Mouse (Mus musculus): ENCODE data around the gene Lonp2.

Lonp2 gene

GRCm38 (mm10) chr8:86624915-86625314 lies 1.1 kb downstream of the Lonp2 start:
- peak; percentile 1 for DNase-seq (ENCODE audit: low spot score)

GRCm38 (mm10) chr8:86630212-86630611 lies 6.4 kb downstream of the Lonp2 start:
- no peak for DNase-seq (ENCODE audit: low spot score)

GRCm38 (mm10) chr8:86631395-86631794 lies 7.6 kb downstream of the Lonp2 start:
- no peak for DNase-seq (ENCODE audit: low spot score)

- no peak for DNase-seq (ENCODE audit: low spot score)
Measured at GRCm38 (mm10) chr8:86637826-86638225, 14.0 kb downstream of the Lonp2 start.

- DNase-seq (ENCODE audit: low spot score) = no peak
Measured at GRCm38 (mm10) chr8:86638981-86639380, 15.1 kb downstream of the Lonp2 start.

GRCm38 (mm10) chr8:86642682-86643081 lies 18.8 kb downstream of the Lonp2 start:
- DNase-seq (ENCODE audit: low spot score) = peak; percentile 6

- DNase-seq (ENCODE audit: low spot score) = no peak
Measured at GRCm38 (mm10) chr8:86644661-86645060, 20.8 kb downstream of the Lonp2 start.

GRCm38 (mm10) chr8:86647771-86648170 lies 23.9 kb downstream of the Lonp2 start:
- DNase-seq (ENCODE audit: low spot score) = no peak

- DNase-seq (ENCODE audit: low spot score) = no peak
Measured at GRCm38 (mm10) chr8:86651416-86651815, 27.6 kb downstream of the Lonp2 start.

GRCm38 (mm10) chr8:86652546-86652945 lies 28.7 kb downstream of the Lonp2 start:
- no peak for DNase-seq (ENCODE audit: low spot score)

- DNase-seq (ENCODE audit: low spot score) = no peak
Measured at GRCm38 (mm10) chr8:86654578-86654977, 30.7 kb downstream of the Lonp2 start.

- no peak for DNase-seq (ENCODE audit: low spot score)
Measured at GRCm38 (mm10) chr8:86668750-86669149, 44.9 kb downstream of the Lonp2 start.

GRCm38 (mm10) chr8:86669259-86669658 lies 45.4 kb downstream of the Lonp2 start:
- no peak for DNase-seq (ENCODE audit: low spot score)

- no peak for DNase-seq (ENCODE audit: low spot score)
Measured at GRCm38 (mm10) chr8:86686629-86687028, 62.8 kb downstream of the Lonp2 start.

- no peak for DNase-seq (ENCODE audit: low spot score)
Measured at GRCm38 (mm10) chr8:86692107-86692506, 68.3 kb downstream of the Lonp2 start.

- DNase-seq (ENCODE audit: low spot score) = no peak
Measured at GRCm38 (mm10) chr8:86694011-86694410, 70.2 kb downstream of the Lonp2 start.

- DNase-seq (ENCODE audit: low spot score) = no peak
Measured at GRCm38 (mm10) chr8:86695703-86696102, 71.9 kb downstream of the Lonp2 start.

GRCm38 (mm10) chr8:86698811-86699421 lies 75.1 kb downstream of the Lonp2 start:
- no peak for DNase-seq (ENCODE audit: low spot score)

GRCm38 (mm10) chr8:86699471-86699870 lies 75.6 kb downstream of the Lonp2 start:
- DNase-seq (ENCODE audit: low spot score) = no peak

GRCm38 (mm10) chr8:86702453-86702852 lies 78.6 kb downstream of the Lonp2 start:
- DNase-seq (ENCODE audit: low spot score) = no peak

- DNase-seq (ENCODE audit: low spot score) = no peak
Measured at GRCm38 (mm10) chr8:86705317-86705716, 81.5 kb downstream of the Lonp2 start.

- no peak for DNase-seq (ENCODE audit: low spot score)
Measured at GRCm38 (mm10) chr8:86706756-86707155, 82.9 kb downstream of the Lonp2 start.

GRCm38 (mm10) chr8:86707873-86708272 lies 84.0 kb downstream of the Lonp2 start:
- DNase-seq (ENCODE audit: low spot score) = no peak

- DNase-seq (ENCODE audit: low spot score) = no peak
Measured at GRCm38 (mm10) chr8:86712594-86712993, 88.8 kb downstream of the Lonp2 start.

All from embryo, embryonic 10.5 days (tissue).